13 mouse cellular contexts compared by ENCODE assay signal in genomic region chr1:183181030-183181395, GRCm38 (mm10). TPM values are rescaled to one million over a fixed set of nuclear protein-coding genes. Genes with fewer than 3 reads are reported as not detected.
DNase-seq lines count a peak whose midpoint lies in the region; ATAC-seq and TF ChIP-seq lines count a peak whose summit lies in the region.
"Had no signal": no experiment of that assay in that cellular context is flagged by ENCODE, and none has a peak within 500 bp of the region (broad histone marks: within the 10 kb centered on the region; RNA-seq: fewer than 3 reads in every experiment).

No protein-coding gene starts in this region.

- WGBS in forebrain, embryonic 13.5 days = 37% methylated on average over 2 of the region's 2 CpGs
- 60% methylated on average over 2 of the region's 2 CpGs for WGBS in forebrain, embryonic 12.5 days
- WGBS in kidney, postnatal 0 days = 30% methylated on average over 2 of the region's 2 CpGs
- WGBS in kidney, embryonic 14.5 days = 30% methylated on average over 2 of the region's 2 CpGs
- WGBS in forebrain, postnatal 0 days = 19% methylated on average over 2 of the region's 2 CpGs
- 1% methylated on average over 2 of the region's 2 CpGs for WGBS in thymus, adult 2 months
- 45% methylated on average over 2 of the region's 2 CpGs for WGBS in intestine, embryonic 15.5 days

- no peak for TF ChIP-seq CTCF in kidney, postnatal 0 days (IDR thresholded peaks at IDR 0.05; ENCODE audit: low read depth)
- TF ChIP-seq CTCF in forebrain, postnatal 0 days (IDR thresholded peaks at IDR 0.05; ENCODE audit: low read depth) = no peak
- TF ChIP-seq CTCF in thymus, adult 2 months (IDR thresholded peaks at IDR 0.05; ENCODE audit: borderline replicate concordance, control insufficient read depth, extremely low read depth, insufficient read depth, low read length, poor library complexity) = no peak

- H3K4me2 ChIP-seq in forebrain, embryonic 13.5 days = no peak overlapping the region
- H3K4me2 ChIP-seq in forebrain, embryonic 12.5 days = no peak overlapping the region
- H3K4me2 ChIP-seq in kidney, postnatal 0 days (ENCODE audit: low read length) = no peak overlapping the region
- H3K4me2 ChIP-seq in kidney, embryonic 14.5 days (replicated peaks; ENCODE audit: low read depth, low read length) = no peak overlapping the region
- no peak overlapping the region for H3K4me2 ChIP-seq in forebrain, postnatal 0 days (ENCODE audit: low read depth)
- no peak overlapping the region for H3K4me2 ChIP-seq in intestine, embryonic 15.5 days (replicated peaks)
- H3K4me2 ChIP-seq: liver, embryonic 12.5 days had no signal

- H3K9ac ChIP-seq in forebrain, embryonic 13.5 days = no peak overlapping the region
- no peak overlapping the region for H3K9ac ChIP-seq in forebrain, embryonic 12.5 days
- no peak overlapping the region for H3K9ac ChIP-seq in kidney, postnatal 0 days (ENCODE audit: low read depth, low read length)
- no peak overlapping the region for H3K9ac ChIP-seq in kidney, embryonic 14.5 days (ENCODE audit: low read depth, low read length)
- H3K9ac ChIP-seq in forebrain, postnatal 0 days = no peak overlapping the region
- no peak overlapping the region for H3K9ac ChIP-seq in intestine, embryonic 15.5 days
- H3K9ac ChIP-seq: liver, embryonic 12.5 days had no signal

- no peaks in the 10 kb centered on the region for H3K36me3 ChIP-seq in forebrain, embryonic 13.5 days (ENCODE audit: poor library complexity, severe bottlenecking)
- H3K36me3 ChIP-seq in forebrain, embryonic 12.5 days (replicated peaks) = no peaks in the 10 kb centered on the region
- no peaks in the 10 kb centered on the region for H3K36me3 ChIP-seq in kidney, postnatal 0 days (ENCODE audit: insufficient read depth, low read length)
- H3K36me3 ChIP-seq in kidney, embryonic 14.5 days (ENCODE audit: control insufficient read depth, insufficient read depth, low read length) = no peaks in the 10 kb centered on the region
- no peaks in the 10 kb centered on the region for H3K36me3 ChIP-seq in forebrain, postnatal 0 days (ENCODE audit: insufficient read depth)
- no peaks in the 10 kb centered on the region for H3K36me3 ChIP-seq in thymus, adult 2 months (ENCODE audit: control insufficient read depth, insufficient read depth, low read length)
- H3K36me3 ChIP-seq in intestine, embryonic 15.5 days = no peaks in the 10 kb centered on the region
- H3K36me3 ChIP-seq: liver, embryonic 12.5 days had no signal

- ATAC-seq in forebrain, embryonic 13.5 days = peak; percentile 71; the same call in 1 of the 2 replicates
- no peak; the same call in 1 of the 2 replicates for ATAC-seq in forebrain, embryonic 12.5 days (ENCODE audit: low FRiP score)
- no peak for ATAC-seq in kidney, postnatal 0 days (replicated peaks; ENCODE audit: low FRiP score, low read depth)
- ATAC-seq in kidney, embryonic 14.5 days (ENCODE audit: low FRiP score, low TSS enrichment) = no peak
- ATAC-seq in forebrain, postnatal 0 days = peak; percentile 86
- ATAC-seq in intestine, embryonic 15.5 days = no peak
- ATAC-seq: intestine, embryonic 16.5 days; liver, embryonic 12.5 days had no signal

- no peak overlapping the region for H3K4me3 ChIP-seq in forebrain, embryonic 13.5 days
- H3K4me3 ChIP-seq in forebrain, embryonic 12.5 days (replicated peaks) = no peak overlapping the region
- no peak overlapping the region for H3K4me3 ChIP-seq in kidney, postnatal 0 days (replicated peaks; ENCODE audit: low read depth, low read length)
- no peak overlapping the region for H3K4me3 ChIP-seq in kidney, embryonic 14.5 days (ENCODE audit: low read length)
- no peak overlapping the region for H3K4me3 ChIP-seq in forebrain, postnatal 0 days (ENCODE audit: low read depth, low read length)
- no peak overlapping the region for H3K4me3 ChIP-seq in thymus, adult 2 months (ENCODE audit: control insufficient read depth, insufficient read depth, low read length)
- H3K4me3 ChIP-seq in intestine, embryonic 15.5 days (replicated peaks) = no peak overlapping the region
- H3K4me3 ChIP-seq: liver, embryonic 12.5 days had no signal

- peaks cover 31% of the 10 kb centered on the region for H3K4me1 ChIP-seq in forebrain, embryonic 13.5 days
- peaks cover 17% of the 10 kb centered on the region for H3K4me1 ChIP-seq in forebrain, embryonic 12.5 days
- no peaks in the 10 kb centered on the region for H3K4me1 ChIP-seq in kidney, postnatal 0 days (replicated peaks; ENCODE audit: insufficient read depth, low read length)
- 0 out of 2 replicates have a peak, but pooled peaks cover 6% of the 10 kb centered on the region for H3K4me1 ChIP-seq in kidney, embryonic 14.5 days (ENCODE audit: control insufficient read depth, insufficient read depth, low read length)
- peaks cover 6% of the 10 kb centered on the region; the same call in 1 of the 2 replicates for H3K4me1 ChIP-seq in forebrain, postnatal 0 days (ENCODE audit: insufficient read depth)
- H3K4me1 ChIP-seq in thymus, adult 2 months (replicated peaks; ENCODE audit: control insufficient read depth, insufficient read depth, low read length) = peaks cover 17% of the 10 kb centered on the region
- 0 out of 2 replicates have a peak, but pooled peaks cover 3% of the 10 kb centered on the region for H3K4me1 ChIP-seq in intestine, embryonic 15.5 days (replicated peaks)

- DNase-seq in kidney, postnatal 0 days (ENCODE audit: low spot score) = peak; percentile 45
- DNase-seq in forebrain, postnatal 0 days = peak; percentile 74
- DNase-seq in thymus, adult 2 months = peak; percentile 28
- DNase-seq in embryo, embryonic 10.5 days (ENCODE audit: low spot score) = no peak
- DNase-seq: cerebellum, adult 11 months; kidney, postnatal 4 days; lung, postnatal 4 days had no signal

- H3K9me3 ChIP-seq in forebrain, embryonic 13.5 days (replicated peaks) = no peaks in the 10 kb centered on the region
- H3K9me3 ChIP-seq in forebrain, embryonic 12.5 days = no peaks in the 10 kb centered on the region
- no peaks in the 10 kb centered on the region for H3K9me3 ChIP-seq in kidney, postnatal 0 days (replicated peaks; ENCODE audit: low read length)
- H3K9me3 ChIP-seq in kidney, embryonic 14.5 days (ENCODE audit: control insufficient read depth, low read length) = no peaks in the 10 kb centered on the region
- no peaks in the 10 kb centered on the region for H3K9me3 ChIP-seq in forebrain, postnatal 0 days (ENCODE audit: low read length)
- H3K9me3 ChIP-seq in intestine, embryonic 15.5 days = no peaks in the 10 kb centered on the region
- H3K9me3 ChIP-seq: liver, embryonic 12.5 days had no signal

- TF ChIP-seq POLR2A in thymus, adult 2 months (IDR thresholded peaks at IDR 0.05; ENCODE audit: control insufficient read depth, extremely low read depth, insufficient read depth, low read length, poor library complexity) = no peak

- peak overlapping the region; percentile 27; the same call in 1 of the 2 replicates for H3K27ac ChIP-seq in forebrain, embryonic 13.5 days
- no peak overlapping the region for H3K27ac ChIP-seq in forebrain, embryonic 12.5 days
- H3K27ac ChIP-seq in kidney, postnatal 0 days = no peak overlapping the region
- H3K27ac ChIP-seq in kidney, embryonic 14.5 days (ENCODE audit: low read depth, low read length) = no peak overlapping the region
- no peak overlapping the region for H3K27ac ChIP-seq in forebrain, postnatal 0 days (ENCODE audit: low read depth, low read length)
- peak overlapping the region; percentile 88 for H3K27ac ChIP-seq in thymus, adult 2 months (ENCODE audit: control insufficient read depth, insufficient read depth, low read length)
- H3K27ac ChIP-seq in intestine, embryonic 15.5 days = no peak overlapping the region
- H3K27ac ChIP-seq: liver, embryonic 12.5 days had no signal

- H3K27me3 ChIP-seq in forebrain, embryonic 13.5 days = no peaks in the 10 kb centered on the region
- H3K27me3 ChIP-seq in forebrain, embryonic 12.5 days = no peaks in the 10 kb centered on the region
- H3K27me3 ChIP-seq in kidney, postnatal 0 days (ENCODE audit: insufficient read depth, low read length) = no peaks in the 10 kb centered on the region
- H3K27me3 ChIP-seq in kidney, embryonic 14.5 days (ENCODE audit: control insufficient read depth, insufficient read depth, low read length) = no peaks in the 10 kb centered on the region
- H3K27me3 ChIP-seq in forebrain, postnatal 0 days (ENCODE audit: insufficient read depth, low read length) = no peaks in the 10 kb centered on the region
- H3K27me3 ChIP-seq in thymus, adult 2 months (ENCODE audit: control insufficient read depth, insufficient read depth, low read length) = no peaks in the 10 kb centered on the region
- H3K27me3 ChIP-seq in intestine, embryonic 15.5 days (replicated peaks) = no peaks in the 10 kb centered on the region
- H3K27me3 ChIP-seq: liver, embryonic 12.5 days had no signal

RNA-seq across cellular contexts. Expression of gene Disp1, which starts 40.3 kb away (rescaled TPM):
- polyA plus RNA-seq in forebrain, embryonic 13.5 days (2015; fragmentation: Nextera tagmentation; extraction: Ambion mirVana) = 6.8 and 8.2 TPM in 2 replicates
- 10.7 and 10.8 TPM in 2 replicates for polyA plus RNA-seq in forebrain, embryonic 12.5 days (2016; fragmentation: Nextera tagmentation; extraction: Ambion mirVana)
- polyA plus RNA-seq in kidney, postnatal 0 days (2015; fragmentation: Nextera tagmentation; extraction: Ambion mirVana) = 8.4 and 9.8 TPM in 2 replicates
- 9.6 and 16.9 TPM in 2 replicates for polyA plus RNA-seq in kidney, embryonic 14.5 days (2014; fragmentation: Nextera tagmentation; extraction: Ambion mirVana)
- total RNA-seq in forebrain, postnatal 0 days (2014; rRNA removed) = 7.2 and 12.7 TPM in 2 replicates
- polyA plus RNA-seq in forebrain, postnatal 0 days (2015; fragmentation: Nextera tagmentation; extraction: Ambion mirVana) = 5.6 and 6.3 TPM in 2 replicates
- 28.9 and 29.7 TPM in 2 replicates for polyA plus RNA-seq in thymus, adult 2 months (2012; rRNA removed)
- 9.5 and 11.0 TPM in 2 replicates for polyA plus RNA-seq in intestine, embryonic 15.5 days (2015; fragmentation: Nextera tagmentation; extraction: Ambion mirVana)

Comparison
In these comparisons a context has a peak if more than half of its experiments do, and no peak if none do; other contexts are left out.
1. ATAC-seq: peak in forebrain, embryonic 13.5 days (single experiment) and forebrain, postnatal 0 days (single experiment); none in forebrain, embryonic 12.5 days (single experiment), kidney, postnatal 0 days (single experiment), kidney, embryonic 14.5 days (single experiment) and intestine, embryonic 15.5 days (single experiment).
2. H3K27ac ChIP-seq: peak in forebrain, embryonic 13.5 days (single experiment) and thymus, adult 2 months (single experiment); none in forebrain, embryonic 12.5 days (single experiment), kidney, postnatal 0 days (single experiment), kidney, embryonic 14.5 days (single experiment), forebrain, postnatal 0 days (single experiment) and intestine, embryonic 15.5 days (single experiment).